Mouse (Mus musculus) intestine, postnatal 0 days (tissue): ENCODE measurements around the gene Ranbp1. TPM values are rescaled to one million over a fixed set of nuclear protein-coding genes. Genes with fewer than 3 reads are reported as not detected.

ENCODE experiments used
- ATAC-seq: fragments of 200-750 bp; cut with Nextera tagmentation; 2 replicates; pipeline ENCODE4 v1.8.0; 2017; ENCODE audit warnings: mild to moderate bottlenecking, moderate TSS enrichment, moderate library complexity
- H3K27ac ChIP-seq: fragments of 300-500 bp; sonication (generic); 2 replicates; pipeline ENCODE4 v1.5.1; 2014; ENCODE audit warnings: mild to moderate bottlenecking, low read depth, low read length, moderate library complexity
- H3K27me3 ChIP-seq: fragments of 300-500 bp; sonication (generic); replicated peaks from 2 replicates; pipeline ENCODE4 v1.6.1; 2014; ENCODE audit warnings: low read length, mixed read lengths; ENCODE audit not compliant: control insufficient read depth, insufficient read depth
- H3K36me3 ChIP-seq: fragments of 300-500 bp; sonication (generic); 2 replicates; pipeline ENCODE4 v1.6.1; 2014; ENCODE audit warnings: mild to moderate bottlenecking, moderate library complexity; ENCODE audit not compliant: control insufficient read depth, insufficient read depth
- H3K4me1 ChIP-seq: fragments of 300-500 bp; sonication (generic); replicated peaks from 2 replicates; pipeline ENCODE4 v1.6.1; 2014; ENCODE audit warnings: antibody characterized with exemption, low read length, mixed read lengths; ENCODE audit not compliant: control insufficient read depth, insufficient read depth
- H3K4me2 ChIP-seq: fragments of 300-500 bp; sonication (generic); replicated peaks from 2 replicates; pipeline ENCODE4 v1.6.1; 2014; ENCODE audit warnings: low read depth, mild to moderate bottlenecking, moderate library complexity
- H3K4me3 ChIP-seq: fragments of 300-500 bp; sonication (generic); 2 replicates; pipeline ENCODE4 v1.5.1; 2014; ENCODE audit warnings: low read depth, low read length
- H3K9ac ChIP-seq: fragments of 300-500 bp; sonication (generic); 2 replicates; pipeline ENCODE4 v1.6.1; 2014; ENCODE audit warnings: mild to moderate bottlenecking, low read depth, low read length
- H3K9me3 ChIP-seq: fragments of 300-500 bp; sonication (generic); 2 replicates; pipeline ENCODE4 v1.6.1; 2016; ENCODE audit warnings: mixed run types; ENCODE audit not compliant: control insufficient read depth
- CTCF ChIP-seq: sonication (generic); IDR thresholded peaks from 2 replicates; pipeline ENCODE4 v1.5.1; 2016; ENCODE audit warnings: low read depth, mild to moderate bottlenecking, control low read depth, antibody characterized with exemption, moderate library complexity
- WGBS: fragments of 180-500 bp; shearing (Covaris S2); extraction: QIAGEN DNeasy Blood & Tissue Kit; methylation state at CpG from one replicate; pipeline ENCODE4 v1.1.7; 2014; 5-methylcytosine and 5-hydroxymethylcytosine counted together
- polyA plus RNA-seq: library from polyadenylated mRNA; unstranded; fragments of >200 nt; fragmentation: Nextera tagmentation; extraction: Ambion mirVana; gene quantifications from 2 replicates; pipeline ENCODE4 v1.2.1, GENCODE M21; 2015

Ranbp1 gene
- polyA plus RNA-seq, 1 experiment from 2014 or later, result 229 TPM

DNA sequence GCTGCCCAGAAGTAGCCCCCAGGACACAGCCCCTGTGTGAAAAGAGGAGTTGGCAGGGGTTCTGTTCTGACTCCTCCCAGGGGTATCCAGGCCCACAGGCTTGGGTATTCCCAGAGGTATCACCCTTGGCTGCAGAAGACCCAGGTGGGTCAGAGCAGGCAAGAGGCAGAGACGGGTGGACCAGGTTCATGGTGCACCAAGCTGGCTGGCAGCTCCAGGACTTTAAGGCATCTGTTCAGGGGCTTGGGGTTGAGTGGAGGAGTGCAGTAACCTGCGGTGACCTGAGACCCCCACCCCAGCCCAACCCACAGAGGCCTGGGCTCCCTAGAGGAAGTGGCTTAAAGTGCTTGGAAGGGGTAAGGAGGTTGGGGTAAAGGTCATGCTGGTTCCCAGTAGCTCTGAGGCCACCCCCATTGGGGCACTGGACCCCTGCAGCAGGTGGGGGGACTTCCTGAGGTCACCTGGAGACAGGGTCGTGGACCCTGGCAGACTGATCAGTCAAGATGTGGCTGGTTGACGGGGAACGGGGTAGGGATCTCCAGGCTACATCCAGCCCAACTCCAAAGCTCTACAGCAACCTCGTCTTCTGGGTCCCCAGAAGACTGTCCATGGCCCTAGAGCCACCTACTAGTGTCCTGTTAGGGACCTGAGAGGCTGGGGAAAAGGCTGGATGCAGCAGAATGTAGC, 27.5 kb downstream of the Ranbp1 start:
- TF ChIP-seq CTCF, result no peak
- no peak for ATAC-seq
- Histone ChIP-seq H3K36me3 (peaks cover 29% of the 10 kb centered on the region; the same call in 1 of the 2 replicates), H3K4me2 (no peak overlapping the region), H3K27me3 (no peaks in the 10 kb centered on the region), H3K4me3 (no peak overlapping the region), H3K27ac (no peak overlapping the region), H3K9ac (no peak overlapping the region), H3K4me1 (no peaks in the 10 kb centered on the region), H3K9me3 (no peaks in the 10 kb centered on the region)
- 88% methylated on average over 6 of the region's 6 CpGs for WGBS

DNA sequence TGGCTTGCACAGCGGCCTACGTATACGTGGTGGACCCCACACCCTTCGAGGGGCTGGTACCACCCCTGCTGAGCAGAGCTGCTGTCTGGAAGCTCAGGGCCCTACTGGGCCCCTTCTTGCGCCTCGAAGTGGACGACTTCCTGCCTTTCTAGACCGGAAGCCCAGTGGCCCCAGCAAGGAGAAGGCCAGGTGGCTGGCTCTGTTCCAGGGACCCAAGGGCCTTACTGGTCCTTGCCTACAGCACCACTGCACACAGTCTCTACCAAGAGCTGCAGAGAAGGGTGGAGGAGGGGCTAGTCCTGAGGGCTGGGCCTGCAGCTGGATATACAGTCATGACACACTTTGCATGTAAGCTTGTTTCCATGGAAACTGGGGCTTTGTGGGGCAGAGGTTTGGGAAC, 28.5 kb downstream of the Ranbp1 start:
- Histone ChIP-seq H3K4me3 (no peak overlapping the region), H3K36me3 (peaks cover 21% of the 10 kb centered on the region; the same call in 1 of the 2 replicates), H3K27ac (no peak overlapping the region), H3K9ac (no peak overlapping the region), H3K4me2 (0 out of 2 replicates have a peak overlapping the region, but pooled peaks have one; percentile 13), H3K9me3 (no peaks in the 10 kb centered on the region), H3K4me1 (no peaks in the 10 kb centered on the region), H3K27me3 (no peaks in the 10 kb centered on the region)
- no peak for TF ChIP-seq CTCF
- WGBS, result 27% methylated on average over 8 of the region's 8 CpGs
- peak; percentile 62 for ATAC-seq

DNA sequence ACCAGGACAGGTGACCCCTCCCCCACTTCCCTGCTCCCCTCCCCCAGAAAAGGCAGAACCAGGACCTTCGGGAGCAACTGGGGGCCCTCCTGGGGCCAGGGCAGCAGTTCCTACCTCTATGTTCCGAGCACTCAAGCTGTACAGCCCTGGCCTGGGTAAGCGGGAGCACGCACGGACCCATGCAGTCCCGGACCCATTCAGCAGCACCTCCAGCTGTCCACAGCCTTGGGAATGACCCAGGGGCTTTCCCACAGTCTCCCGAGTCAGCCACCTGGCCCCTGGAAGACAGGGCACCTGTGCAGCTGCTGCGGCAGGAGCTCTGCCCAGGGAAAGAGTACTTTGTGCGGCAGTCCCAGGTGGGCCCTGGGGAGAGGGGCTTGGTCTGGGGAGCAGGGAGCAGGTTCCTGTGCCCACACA, 29.9 kb downstream of the Ranbp1 start:
- Histone ChIP-seq H3K27me3 (0 out of 2 replicates have a peak, but pooled peaks cover 5% of the 10 kb centered on the region), H3K27ac (no peak overlapping the region), H3K4me3 (no peak overlapping the region), H3K4me1 (no peaks in the 10 kb centered on the region), H3K4me2 (no peak overlapping the region), H3K9me3 (no peaks in the 10 kb centered on the region), H3K9ac (no peak overlapping the region), H3K36me3 (peaks cover 8% of the 10 kb centered on the region; the same call in 1 of the 2 replicates)
- no peak for ATAC-seq
- TF ChIP-seq CTCF, result no peak
- 67% methylated on average over 9 of the region's 9 CpGs for WGBS

DNA sequence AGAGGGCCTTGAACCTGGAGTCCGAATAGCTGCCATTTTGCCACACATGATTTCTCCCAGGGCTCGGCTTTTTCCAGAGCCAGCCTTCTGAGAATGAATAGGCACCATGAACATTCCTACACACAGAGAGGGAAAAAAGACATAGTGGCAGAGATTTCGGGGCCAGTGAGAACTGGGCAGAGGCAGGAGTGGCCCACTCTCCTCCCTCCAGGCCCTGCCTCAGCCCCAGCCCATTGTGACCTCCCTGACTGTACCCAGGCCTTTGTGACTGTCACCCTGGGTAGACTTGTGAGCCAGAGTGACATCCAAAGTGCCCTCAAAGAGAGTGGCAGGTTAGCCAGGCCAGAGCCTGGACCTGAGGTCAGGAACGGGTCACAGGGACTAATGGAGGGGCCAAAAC, 31.0 kb downstream of the Ranbp1 start, which contains the start of gene Ccdc188:
Gene Ccdc188, plus strand, starts transcription at position 301 of the 400 bp plus-strand sequence.
- TF ChIP-seq CTCF, result no peak
- H3K36me3 ChIP-seq, result peaks cover under 1% of the 10 kb centered on the region; the same call in 1 of the 2 replicates
- ATAC-seq, result no peak
- H3K4me1 ChIP-seq, result no peaks in the 10 kb centered on the region
- H3K9ac ChIP-seq, result no peak within 1 kb of the TSS
- no peak within 1 kb of the TSS for H3K27ac ChIP-seq
- H3K27me3 ChIP-seq, result 0 out of 2 replicates have a peak, but pooled peaks cover 5% of the 10 kb centered on the region
- H3K4me2 ChIP-seq, result no peak within 1 kb of the TSS
- no peak within 1 kb of the TSS for H3K4me3 ChIP-seq
- H3K9me3 ChIP-seq, result no peaks in the 10 kb centered on the region
- WGBS, result 89% methylated on average over 4 of the region's 4 CpGs

DNA sequence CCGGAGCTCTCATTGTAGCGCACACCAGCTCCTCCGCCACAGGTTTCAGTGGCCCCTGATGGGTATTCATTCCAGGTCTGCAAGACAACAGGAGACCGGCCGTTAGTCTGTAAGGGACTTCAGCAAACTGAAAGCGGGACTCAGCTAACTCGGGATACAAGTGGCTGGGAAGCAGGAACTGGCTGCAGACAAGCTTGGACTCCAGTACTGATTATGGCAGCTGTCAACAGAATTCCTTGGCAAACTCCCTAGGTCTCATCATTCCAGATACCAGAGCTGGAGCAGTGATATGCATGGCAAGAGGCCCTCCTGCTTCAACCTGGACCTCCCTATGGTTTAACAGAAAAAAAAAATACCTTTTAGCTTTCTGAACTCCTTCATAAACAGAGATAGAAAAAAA, 33.7 kb downstream of the Ranbp1 start:
- Histone ChIP-seq H3K27ac (no peak overlapping the region), H3K27me3 (0 out of 2 replicates have a peak, but pooled peaks cover 5% of the 10 kb centered on the region), H3K9ac (no peak overlapping the region), H3K36me3 (no peaks in the 10 kb centered on the region), H3K4me3 (no peak overlapping the region), H3K4me2 (no peak overlapping the region), H3K4me1 (no peaks in the 10 kb centered on the region), H3K9me3 (no peaks in the 10 kb centered on the region)
- no peak for TF ChIP-seq CTCF
- no peak for ATAC-seq
- 82% methylated on average over 7 of the region's 7 CpGs for WGBS

DNA sequence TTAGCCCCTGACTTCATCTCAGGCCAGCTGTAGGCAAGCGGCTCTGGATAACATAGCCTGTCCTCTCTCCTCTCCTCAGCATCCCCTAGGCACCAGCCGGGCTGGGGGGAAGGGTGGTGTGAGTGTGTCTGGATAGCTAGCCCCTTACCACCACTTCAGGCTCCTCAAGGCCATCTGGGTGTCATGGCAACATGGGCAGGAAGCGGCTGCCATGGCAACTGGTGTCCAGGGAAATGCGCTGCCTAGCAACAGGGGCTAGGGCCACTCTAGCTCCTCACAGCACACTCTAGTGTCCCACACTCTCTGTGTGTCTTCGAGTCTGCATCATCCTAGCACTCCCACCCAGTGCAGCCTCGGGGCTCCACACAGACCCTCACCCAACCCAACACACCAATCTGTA, 34.8 kb downstream of the Ranbp1 start:
- Histone ChIP-seq H3K9ac (no peak overlapping the region), H3K4me3 (no peak overlapping the region), H3K4me2 (no peak overlapping the region), H3K27ac (no peak overlapping the region), H3K9me3 (no peaks in the 10 kb centered on the region), H3K4me1 (no peaks in the 10 kb centered on the region), H3K27me3 (0 out of 2 replicates have a peak, but pooled peaks cover 5% of the 10 kb centered on the region), H3K36me3 (no peaks in the 10 kb centered on the region)
- ATAC-seq, result no peak
- no peak for TF ChIP-seq CTCF
- WGBS, result 46% methylated on average over 6 of the region's 6 CpGs
